Mouse (Mus musculus) embryo, embryonic 10.5 days (tissue): ENCODE results near the gene Zmiz1.

Experiments used
- DNase-seq: peaks from one replicate; pipeline ENCODE4 v3.0.0-alpha.2; 2015; ENCODE audit warnings: low spot score

The Zmiz1 gene

DNA sequence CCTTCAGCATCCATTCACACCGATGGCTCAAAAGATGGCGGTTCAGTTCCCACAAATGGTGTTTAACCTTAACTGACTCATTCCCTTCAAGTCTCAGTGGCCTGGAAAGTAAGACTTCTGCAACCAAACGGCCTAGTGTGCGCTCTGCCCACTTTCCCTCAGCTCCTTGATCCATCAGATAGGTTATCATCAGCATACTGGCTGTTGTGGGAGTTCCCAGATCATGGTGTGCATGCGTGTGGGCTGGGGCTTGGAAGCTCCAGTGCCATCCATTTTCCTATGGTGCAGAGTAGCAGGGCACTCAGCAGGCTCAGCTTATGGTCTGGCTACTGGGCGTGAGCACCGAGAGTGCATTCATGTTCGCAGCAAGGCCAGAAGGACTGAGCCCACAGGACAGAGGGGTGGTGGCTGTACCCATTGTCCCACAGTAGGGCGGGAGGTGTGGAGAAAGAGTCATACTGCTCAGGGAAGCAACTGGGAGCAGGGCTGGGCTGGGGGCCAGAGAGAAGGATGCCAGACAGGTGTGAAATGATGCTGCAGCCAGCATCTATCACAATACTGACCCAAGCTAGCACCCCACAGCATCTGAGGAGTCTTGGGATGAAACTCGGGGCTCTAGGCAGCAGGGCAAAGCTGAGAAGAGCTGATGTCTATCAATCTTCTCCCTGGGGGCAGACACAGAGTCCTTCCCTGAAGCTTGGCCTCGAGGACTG is 33.7 kb downstream of the Zmiz1 start:
- DNase-seq = no peak

DNA sequence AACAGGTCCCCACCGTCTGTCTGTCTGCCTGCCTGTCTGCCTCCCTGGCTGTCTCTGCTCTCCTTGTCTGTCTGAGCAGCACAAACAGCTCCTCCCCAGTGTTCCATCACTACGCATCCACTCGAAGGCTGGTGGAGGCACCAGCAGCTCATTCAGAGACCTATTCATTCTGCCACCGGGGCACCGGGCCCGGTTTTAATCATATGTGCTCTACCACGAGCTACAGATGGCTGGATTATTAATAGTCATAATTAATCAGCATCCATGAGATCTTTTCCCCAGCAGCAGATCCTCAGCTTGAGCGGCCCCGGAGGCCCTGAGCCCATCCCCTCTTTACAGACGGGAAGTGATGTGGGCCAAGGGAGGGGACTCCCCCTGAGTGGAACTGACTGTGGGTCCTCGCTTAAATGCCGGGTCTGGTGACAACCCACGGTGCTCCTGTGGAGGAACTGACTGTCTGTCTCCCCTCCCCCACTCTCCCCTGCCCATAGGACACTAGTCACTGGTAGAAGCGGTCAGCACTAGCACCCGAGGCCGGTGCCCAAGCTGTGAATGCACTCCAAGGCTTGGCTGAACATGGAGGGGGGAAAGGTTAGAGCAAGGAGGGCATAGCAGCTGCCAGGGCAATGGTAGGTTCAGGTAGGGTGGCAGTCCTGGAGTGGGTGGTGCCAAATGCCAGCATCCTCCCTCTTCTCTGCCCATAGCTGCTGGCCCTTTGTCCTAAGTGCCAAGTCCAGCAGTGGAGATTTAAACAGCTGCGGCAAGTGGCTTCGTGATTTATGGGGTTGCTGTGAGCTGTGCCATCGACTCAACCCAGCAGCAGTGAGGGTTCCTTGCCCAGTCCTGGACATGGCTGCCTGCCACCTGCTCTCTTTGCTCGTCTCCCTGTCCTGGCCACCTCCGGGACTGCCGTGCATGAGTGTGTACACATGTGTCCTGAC is 34.6 kb downstream of the Zmiz1 start:
- DNase-seq = no peak

DNA sequence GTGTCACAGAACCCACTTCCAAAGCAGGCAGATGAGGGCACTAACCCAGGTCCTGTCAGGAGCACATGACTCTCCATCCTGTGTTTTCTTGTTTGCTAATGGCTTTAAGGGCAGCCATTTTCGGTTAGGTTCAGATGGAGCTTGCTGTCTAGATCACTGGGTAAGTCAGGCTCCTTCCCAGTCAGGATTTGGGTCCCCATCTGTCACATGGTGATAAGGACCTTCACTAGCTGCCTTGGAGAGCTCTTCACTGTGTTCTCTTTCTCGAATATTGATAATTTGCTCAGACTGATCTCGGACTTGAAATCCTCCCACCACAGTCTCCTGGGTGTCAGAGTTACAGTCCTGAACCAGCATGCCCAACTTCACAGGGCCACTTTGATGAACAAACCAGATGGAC is 35.8 kb downstream of the Zmiz1 start:
- DNase-seq = no peak

DNA sequence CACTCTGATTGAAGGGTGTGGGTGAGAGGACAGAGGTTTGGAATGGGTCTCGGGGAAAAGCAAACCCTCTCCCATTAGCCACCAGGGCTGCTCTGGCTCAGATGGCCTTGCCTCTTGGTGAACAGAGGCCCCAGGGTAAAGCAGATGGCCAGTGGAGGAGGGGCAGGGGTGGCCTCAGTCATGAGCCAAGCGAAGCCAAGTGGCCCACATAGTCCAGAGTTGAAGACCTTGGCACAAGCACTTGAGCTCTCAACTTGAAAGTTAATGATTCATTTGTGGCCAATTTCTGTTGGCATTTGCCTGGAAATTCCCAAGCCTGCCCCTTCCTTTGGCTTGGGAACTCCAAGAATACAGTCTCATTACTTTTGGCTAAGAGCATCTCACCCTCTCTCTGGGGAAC is 37.1 kb downstream of the Zmiz1 start:
- no peak for DNase-seq

DNA sequence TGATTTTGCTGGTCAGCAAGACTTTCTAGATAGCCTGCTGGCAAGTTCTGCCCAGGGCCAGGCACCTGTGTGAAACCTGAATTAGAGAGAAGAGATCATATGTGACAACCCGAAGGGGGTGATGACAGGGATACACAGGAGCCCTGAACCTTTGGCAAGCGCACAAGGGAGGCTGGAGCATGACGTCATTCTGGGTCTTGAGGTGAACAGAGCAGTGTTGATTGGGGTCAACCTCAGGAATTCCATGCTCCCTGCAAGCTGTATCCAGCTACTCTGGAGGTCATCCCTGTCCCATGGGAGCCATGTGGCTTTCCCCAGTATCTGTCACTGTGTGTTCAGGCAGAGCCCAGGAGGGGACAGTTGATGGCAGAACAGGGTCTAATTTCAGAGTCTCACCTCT is 38.0 kb downstream of the Zmiz1 start:
- DNase-seq = no peak

DNA sequence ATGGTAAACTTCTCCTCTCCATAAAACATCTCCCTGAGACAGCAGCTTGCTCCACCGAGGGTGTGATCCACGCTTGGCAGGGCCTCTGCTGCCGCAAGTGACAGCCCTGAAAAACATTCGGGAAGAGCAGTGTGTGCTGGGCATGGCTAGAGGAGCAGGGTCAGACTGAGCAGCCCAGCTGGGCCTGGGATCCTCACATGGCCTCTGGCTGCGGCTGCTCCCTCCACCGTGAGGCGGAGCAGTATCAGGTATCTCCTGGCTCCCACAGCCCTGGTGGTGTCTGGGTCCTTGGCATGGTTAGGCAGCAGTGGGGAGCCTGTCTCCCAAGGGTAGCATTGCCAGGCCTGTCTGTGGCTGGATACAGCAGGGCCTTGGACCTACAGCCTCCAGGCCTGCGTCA is 38.6 kb downstream of the Zmiz1 start:
- no peak for DNase-seq

DNA sequence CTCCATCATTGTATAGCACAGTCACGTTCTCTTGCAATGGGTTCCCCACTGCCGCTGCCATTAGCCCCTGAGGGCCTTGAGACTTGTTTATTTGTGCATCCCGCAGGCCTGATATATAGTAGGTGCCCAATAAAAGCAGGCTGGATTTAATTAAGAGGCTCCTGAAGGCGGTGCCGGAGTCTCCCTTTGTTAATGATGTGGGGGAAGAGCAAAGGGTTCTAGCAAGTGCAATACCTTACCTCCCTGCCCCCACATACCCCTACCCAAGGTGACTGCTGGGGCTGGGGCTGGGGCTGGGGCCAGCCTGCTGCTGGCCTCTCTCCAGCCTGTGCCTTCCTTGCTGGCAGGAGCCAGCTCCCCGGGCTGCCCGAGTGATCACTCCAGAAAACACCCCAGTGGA is 39.4 kb downstream of the Zmiz1 start:
- DNase-seq = no peak

DNA sequence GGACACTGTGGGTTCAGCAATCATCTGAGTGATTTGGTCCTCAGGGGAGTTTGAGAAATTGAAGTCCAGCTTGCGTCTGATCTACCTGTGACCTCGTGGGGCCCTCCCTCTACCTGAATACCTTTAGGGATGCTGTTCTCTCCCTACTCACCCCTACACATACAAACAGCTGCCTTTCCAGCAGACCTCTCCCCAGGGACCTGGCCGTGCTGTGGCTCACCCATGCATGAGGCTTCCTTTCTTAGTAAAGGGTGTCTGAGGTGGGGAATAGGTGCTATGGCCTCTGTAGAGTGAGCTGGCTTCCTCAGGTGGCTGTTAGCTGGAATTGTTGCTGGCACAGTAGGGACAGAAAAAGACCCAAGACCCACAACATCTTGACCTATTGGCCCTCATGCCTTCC is 40.5 kb downstream of the Zmiz1 start:
- no peak for DNase-seq

DNA sequence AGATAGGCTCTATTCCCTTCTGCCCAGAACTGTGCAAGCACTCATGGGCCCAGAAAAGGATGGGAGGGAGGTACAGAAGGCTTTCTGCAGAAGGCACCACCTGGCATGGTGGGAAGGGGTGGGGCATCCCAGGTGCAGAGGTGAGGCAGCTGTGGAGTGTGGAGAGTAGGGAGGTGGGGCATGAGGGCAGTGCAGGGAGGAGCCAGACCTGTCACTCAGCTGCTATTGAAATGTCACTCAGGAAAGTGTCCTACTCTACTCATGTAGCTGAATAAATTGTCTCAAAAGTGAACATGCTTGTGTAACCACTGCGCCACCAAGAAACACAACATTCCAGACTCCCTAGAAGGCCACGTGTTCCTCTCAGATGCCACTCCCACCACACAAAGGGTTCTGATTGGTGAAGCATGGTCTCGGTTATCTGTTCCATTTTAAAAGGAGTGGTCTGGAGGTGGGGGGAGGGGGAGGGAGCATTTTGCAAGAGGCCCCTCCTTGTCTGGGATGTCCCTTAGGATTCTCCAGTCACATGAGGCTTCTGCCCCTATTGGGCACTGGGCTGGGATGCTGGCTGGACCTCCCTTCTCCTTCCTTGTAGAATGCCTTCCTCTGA is 41.6 kb downstream of the Zmiz1 start:
- no peak for DNase-seq

DNA sequence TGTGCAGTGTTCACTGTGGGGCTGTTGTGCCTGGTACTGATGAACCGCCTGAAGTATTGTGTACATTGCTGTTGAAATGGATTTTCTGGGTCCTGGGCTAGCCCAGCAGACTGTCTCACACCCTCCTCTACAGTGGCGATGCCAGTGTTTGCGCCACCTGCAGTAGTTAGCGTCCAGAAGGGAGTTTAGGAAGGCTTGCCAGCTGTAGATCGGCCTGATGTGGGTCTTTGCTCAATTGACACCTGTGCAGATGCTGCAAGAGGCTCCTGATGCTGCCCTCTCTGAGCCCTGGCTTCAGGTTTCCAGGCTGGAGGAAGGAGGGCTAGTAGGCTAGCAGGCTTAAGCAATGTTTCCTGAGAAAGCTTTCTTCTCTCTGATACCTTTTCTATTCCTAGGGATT is 42.5 kb downstream of the Zmiz1 start:
- DNase-seq = no peak

DNA sequence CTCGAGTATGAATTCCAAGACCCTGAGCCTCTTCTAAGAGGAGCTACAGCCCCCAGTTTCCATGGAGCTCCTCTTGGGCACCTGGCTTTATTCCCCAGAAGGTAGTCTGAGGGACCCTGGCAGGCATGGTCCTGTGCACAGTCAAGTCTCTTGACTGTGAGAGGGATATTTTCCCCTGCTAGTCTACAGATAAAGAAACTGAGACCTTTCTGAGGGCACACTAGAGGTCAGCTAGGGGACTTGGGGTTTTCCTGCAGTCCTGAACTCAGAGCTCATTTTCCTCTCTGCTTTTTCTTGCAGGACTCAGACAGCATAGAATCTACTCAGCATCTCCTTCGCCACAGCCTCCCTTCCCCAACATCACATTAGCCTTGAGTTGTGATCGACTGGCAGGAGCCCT is 43.4 kb downstream of the Zmiz1 start:
- DNase-seq = no peak

DNA sequence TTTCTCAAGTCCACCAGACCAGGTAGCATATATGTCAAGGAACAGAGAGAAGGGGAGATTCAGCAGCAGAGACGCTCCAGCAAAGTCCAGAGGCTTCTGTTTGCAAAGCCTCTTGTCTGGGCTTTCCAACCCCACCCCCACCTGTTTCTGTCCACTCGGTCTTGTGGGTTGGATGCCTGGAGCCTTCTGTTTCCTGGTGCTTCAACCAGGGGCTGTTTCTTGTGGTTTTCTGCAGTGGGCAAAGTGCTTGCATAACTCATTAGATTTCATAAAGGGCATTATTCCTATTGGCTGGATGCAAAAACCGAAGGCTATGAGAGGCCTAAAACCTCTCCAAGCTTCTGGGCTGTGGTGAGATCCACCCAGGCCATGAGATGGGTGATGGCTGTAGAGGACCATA is 45.3 kb downstream of the Zmiz1 start:
- no peak for DNase-seq

DNA sequence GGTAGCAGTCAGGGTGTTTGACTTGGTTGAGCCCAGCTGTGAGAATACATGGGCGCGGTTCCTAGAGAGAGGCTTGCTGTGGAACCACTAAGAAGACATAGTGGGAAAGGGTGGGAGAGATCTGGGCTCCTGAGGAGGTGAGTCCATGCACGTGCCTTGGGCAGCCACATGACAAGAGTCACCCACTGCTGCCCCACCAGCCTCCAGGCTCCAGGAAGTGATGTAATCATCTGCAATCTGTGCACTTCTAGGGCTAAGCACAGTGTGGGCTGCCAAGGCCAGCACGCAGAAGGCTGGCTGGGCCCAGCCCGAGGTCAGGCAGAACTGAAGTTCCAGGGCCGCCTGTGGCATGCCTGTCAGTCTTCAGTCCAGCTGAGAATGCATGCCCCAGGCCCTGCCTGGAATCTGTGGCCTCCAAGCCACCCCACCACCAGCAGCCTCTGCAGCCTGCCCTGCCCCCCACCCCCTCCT is 46.3 kb downstream of the Zmiz1 start:
- no peak for DNase-seq

DNA sequence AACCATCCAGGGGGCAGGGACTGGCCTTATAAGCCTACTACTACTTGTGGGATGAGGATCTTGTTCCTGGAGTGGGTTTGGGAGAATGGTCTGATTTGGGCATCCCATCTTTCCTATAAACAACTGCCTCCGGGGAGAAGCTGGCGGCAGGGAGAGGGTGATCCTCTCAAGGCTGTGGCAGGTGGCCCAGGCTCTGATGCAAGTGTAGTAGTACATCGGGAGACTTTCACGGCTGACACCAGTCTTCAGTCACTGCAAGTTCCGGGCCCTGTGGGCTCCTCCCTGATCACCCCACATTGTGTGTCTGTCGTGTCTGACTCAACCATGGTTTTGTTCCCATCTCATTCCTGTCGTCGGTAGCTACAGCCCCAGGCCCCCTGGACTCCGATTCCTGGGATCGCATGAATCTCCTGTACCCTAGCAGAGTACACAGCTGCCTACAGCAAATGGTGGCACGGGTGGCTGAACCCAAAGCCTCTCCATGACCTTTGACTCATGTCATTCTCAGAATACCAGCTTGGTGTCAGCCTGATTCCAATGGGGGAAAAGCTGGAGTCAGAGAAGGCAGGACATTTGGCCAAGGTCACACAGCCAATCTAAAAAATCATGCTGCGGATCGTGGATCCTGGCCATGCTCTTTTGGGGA is 49.2 kb downstream of the Zmiz1 start:
- DNase-seq = no peak

DNA sequence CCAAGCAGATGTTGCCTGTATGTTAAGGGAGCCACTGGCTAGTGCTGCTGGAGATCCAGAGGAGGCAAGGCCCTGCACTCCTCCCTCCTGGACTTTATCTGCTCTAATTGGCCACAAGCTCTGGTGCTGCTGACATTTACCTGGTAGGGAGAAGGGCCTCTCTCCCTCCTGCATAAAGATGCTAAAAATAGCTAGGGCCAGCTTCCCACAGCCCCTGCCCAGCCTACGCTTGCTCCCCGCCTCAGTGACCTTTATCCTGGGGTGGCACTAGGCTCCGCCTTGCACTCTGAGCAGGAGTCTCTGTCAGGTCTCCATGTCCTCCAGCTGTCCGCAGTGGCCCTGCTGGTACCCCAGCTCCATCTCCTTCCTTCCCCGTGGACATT is 49.8 kb downstream of the Zmiz1 start:
- DNase-seq = no peak

DNA sequence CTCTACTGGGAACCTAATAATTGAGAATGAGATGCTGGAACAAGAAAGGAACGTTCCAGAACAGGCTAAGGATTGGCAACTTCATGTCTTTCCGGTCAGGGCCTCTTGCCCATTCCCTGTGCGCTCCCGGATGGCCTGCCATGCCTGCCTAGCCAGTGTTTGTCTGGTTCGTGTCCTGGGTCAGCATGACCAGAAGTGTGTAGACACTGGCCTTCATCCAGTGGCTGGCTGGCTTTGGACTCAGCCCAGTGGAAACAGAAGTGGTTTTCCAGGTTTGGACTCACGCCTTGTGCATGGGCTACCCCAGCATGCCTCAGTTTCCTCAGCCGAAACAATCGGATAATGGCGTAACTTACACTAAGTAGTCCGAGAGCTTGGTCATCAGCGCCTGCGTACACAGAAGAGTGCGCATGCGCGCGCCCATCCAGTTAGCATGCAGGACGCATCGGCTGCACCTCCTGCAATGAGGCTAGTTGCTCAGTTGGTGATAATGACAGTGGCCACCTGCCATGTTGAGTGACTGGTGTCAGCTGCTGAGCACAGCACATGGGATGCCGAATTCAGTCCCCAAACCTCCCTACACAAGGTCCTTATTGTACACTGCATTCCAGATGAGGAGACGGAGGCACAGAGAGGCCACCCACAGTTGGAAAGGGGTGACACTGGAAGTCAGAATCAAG is 50.6 kb downstream of the Zmiz1 start:
- no peak for DNase-seq

DNA sequence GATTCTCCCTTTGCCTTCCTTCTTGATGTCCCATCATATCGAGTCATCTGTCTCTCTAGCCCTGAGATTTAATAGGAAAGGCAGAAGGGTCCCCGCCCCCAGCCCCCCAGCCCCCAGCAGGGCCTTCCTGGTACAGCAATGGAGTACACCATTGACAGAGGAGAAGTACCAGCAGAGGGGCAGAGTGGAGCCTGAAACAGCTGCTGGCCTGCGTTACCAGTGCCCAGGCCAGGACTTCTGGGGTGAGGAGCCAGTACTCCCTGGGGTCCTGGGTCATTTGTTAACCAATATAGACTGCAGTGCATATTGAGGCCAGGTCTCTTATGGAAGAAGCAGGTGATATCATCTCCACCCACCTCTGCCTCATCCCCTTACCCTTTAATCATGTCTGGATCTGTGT is 51.4 kb downstream of the Zmiz1 start:
- DNase-seq = no peak

DNA sequence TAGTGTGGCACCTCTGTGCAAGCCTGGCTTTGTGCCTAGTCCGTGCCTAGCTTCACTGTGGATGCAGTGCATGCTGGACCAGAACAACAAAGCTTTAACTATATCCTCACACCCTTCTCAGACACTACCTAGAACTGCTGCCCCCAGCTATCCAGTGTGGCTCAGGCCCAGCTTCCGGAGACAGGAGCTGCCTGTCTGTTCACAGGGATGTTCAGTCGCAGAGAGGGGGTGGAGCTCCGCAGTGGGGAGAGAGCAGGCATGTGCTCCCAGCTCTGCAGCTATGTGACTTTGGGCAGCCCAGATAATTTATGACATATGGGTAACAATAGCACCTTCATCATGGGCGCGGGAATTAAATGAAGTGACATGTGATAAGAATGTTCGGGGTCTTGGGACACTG is 52.0 kb downstream of the Zmiz1 start:
- DNase-seq = no peak

DNA sequence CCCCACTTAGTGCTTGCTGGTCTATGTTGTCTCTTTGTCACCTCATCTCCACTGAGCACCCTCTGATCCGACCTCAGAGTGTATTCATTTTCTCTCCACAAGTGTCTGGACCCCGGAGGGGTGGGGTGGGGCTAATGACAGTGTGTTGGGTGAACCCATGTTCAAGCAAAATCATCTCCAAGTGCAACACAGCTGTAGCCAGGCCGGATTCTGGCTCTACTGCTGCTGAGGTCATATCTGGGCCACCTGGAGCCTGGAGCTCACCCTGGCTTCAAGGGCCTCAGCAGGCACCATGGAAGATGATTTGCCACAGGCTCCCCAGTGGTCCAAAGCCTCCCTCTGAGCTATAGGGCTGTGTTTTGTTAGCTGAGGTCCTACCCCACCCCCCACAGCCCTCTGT is 52.6 kb downstream of the Zmiz1 start:
- DNase-seq = no peak

DNA sequence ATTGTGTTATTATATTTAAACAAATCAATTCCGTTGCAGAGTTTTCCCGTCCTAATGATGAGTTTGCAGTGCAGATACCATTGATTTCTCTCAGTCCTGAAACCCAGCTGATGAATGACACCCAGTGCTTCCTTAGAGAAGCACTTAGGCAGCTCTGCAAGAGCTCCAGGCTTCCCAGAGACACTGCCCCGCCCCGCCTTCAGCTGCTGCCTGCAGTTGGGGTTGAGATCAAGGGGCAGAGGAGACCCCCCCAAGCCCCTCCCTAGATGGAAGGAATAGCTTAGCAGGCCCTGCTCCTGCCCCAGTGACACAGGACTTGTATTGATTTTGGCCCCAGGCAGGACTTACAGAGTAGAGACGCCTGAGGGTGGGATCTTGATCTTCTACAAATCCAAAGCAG is 53.0 kb downstream of the Zmiz1 start:
- no peak for DNase-seq

DNA sequence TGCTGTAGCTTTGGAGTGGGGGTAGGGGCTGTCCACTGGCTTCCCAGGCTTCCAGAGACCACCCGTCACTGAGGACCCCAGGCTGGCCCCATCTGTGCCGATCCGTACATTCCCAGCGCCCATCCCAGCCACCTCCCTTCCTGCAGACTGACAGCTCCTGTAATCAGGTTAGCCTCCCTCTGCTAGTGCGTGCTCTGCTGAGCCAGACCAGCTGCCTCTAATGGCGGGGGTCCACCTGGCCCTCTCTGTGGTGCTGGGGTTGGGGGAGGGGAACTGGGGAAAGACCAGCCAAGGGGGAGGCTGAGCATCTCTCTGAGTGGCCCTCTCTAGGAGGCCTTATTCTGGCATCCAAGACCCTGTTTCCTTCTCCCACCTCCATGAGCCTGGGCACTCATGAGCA is 53.8 kb downstream of the Zmiz1 start:
- DNase-seq = no peak

DNA sequence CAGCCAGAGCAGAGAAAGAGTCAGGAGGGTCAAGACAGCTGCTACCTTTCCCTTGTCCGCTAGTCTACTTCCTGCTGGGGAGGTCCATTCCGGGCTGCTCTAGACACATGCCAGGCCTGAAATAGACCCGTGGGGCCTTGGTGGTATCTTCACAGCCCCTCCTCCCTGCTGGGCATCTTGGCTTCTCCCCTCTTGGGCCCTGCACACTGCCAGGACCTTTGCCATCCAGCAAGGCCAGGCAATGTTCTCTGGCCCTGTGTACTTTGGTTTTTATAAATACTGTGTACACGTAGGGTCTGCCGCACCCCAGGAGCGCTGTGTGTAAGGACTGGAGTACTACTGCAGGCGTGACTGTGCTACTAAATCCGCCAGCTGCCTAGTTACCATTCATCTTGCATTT is 54.5 kb downstream of the Zmiz1 start:
- DNase-seq = no peak
